Mouse (Mus musculus): Measurements from ENCODE around the gene Shank2.

GRCm38 (mm10) chr7:143991160-143991559, 10.6 kb upstream of the Shank2 start:
- TF ChIP-seq EP300 (IDR thresholded peaks at IDR 0.05; ENCODE audit: low read depth in 1 of 2, low read length in 2 of 2), result no peak
- TF ChIP-seq POLR2AphosphoS2 (IDR thresholded peaks at IDR 0.05; ENCODE audit: low read length), result no peak
- no peak for TF ChIP-seq POLR2AphosphoS5 (IDR thresholded peaks at IDR 0.05; ENCODE audit: borderline replicate concordance, low read depth, low read length)
